Mouse (Mus musculus): ENCODE results near the gene Exoc3l2.

DNA sequence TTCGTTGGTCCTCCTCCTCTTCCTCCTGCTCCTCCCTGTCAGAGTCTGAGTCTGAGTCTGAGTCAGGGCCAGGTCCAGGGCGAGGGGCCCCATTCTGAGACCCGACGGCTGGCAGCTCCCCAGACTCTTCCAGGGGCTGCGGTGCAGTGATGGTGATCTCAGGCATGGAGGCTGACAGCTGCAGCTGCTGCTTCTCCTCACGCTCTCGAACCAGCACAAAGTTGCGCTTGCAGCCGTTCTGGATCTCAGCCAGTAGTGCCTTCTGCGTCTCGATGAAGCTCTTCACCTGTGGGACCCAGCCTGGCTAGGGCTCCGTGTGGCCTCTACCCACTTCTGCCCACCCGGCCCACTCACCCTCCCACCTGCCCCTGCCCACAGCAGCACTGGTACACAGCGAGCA is 69.1 kb downstream of the Exoc3l2 start:
- TF ChIP-seq CTCF (IDR thresholded peaks at IDR 0.05; ENCODE audit: extremely low read depth, insufficient read depth, low read length) (no peak), POLR2A (IDR thresholded peaks at IDR 0.05; ENCODE audit: extremely low read depth, insufficient read depth, low read length) (no peak)
